8 mouse cellular contexts compared by ENCODE assay signal in genomic region chr7:27596586-27597503, GRCm38 (mm10). TPM values are rescaled to one million over a fixed set of nuclear protein-coding genes. Genes with fewer than 3 reads are reported as not detected.
DNase-seq lines count a peak whose midpoint lies in the region; ATAC-seq and TF ChIP-seq lines count a peak whose summit lies in the region.

No protein-coding gene starts in this region.

- no peaks in the 10 kb centered on the region for H3K36me3 ChIP-seq in heart, embryonic 15.5 days
- H3K36me3 ChIP-seq in limb, embryonic 12.5 days, result peaks cover 9% of the 10 kb centered on the region; the same call in 1 of the 2 replicates

- TF ChIP-seq POLR2A in cortical plate, adult 2 months (IDR thresholded peaks at IDR 0.05; ENCODE audit: extremely low read depth, insufficient read depth, low read length), result no peak

- H3K4me1 ChIP-seq in cortical plate, adult 2 months (ENCODE audit: control insufficient read depth, insufficient read depth, low read length), result peaks cover 38% of the 10 kb centered on the region
- peaks cover 84% of the 10 kb centered on the region for H3K4me1 ChIP-seq in heart, embryonic 15.5 days (replicated peaks)
- H3K4me1 ChIP-seq in limb, embryonic 12.5 days (replicated peaks), result peaks cover 37% of the 10 kb centered on the region

- H3K9ac ChIP-seq in heart, embryonic 15.5 days, result peak overlapping the region; percentile 52
- H3K9ac ChIP-seq in limb, embryonic 12.5 days (replicated peaks), result peak overlapping the region; percentile 1

- H3K4me3 ChIP-seq in cortical plate, adult 2 months (ENCODE audit: insufficient read depth, low read length), result no peak overlapping the region
- peak overlapping the region; percentile 12; the same call in 1 of the 2 replicates for H3K4me3 ChIP-seq in heart, embryonic 15.5 days
- no peak overlapping the region for H3K4me3 ChIP-seq in limb, embryonic 12.5 days (replicated peaks)

- DNase-seq in adrenal gland, postnatal 14 days, result peak; percentile 60
- DNase-seq in adrenal gland, postnatal 25 days, result no peak
- peak; percentile 31 for DNase-seq in ovary, adult 18-20 months (ENCODE audit: low spot score)
- no peak for DNase-seq in c-Kit-positive CD71-positive TER-119-positive erythroid progenitor cells, embryonic 14.5 days (ENCODE audit: low spot score)
- DNase-seq in thymus, postnatal 0 days (ENCODE audit: low spot score), result no peak

- WGBS in heart, embryonic 15.5 days, result 25% methylated on average over 10 of the region's 10 CpGs
- WGBS in limb, embryonic 12.5 days, result 56% methylated on average over 10 of the region's 10 CpGs

- peak; percentile 21 for ATAC-seq in heart, embryonic 15.5 days (replicated peaks; ENCODE audit: insufficient number of reproducible peaks, insufficient read depth, low FRiP score, low read depth)
- ATAC-seq in limb, embryonic 12.5 days (ENCODE audit: insufficient number of reproducible peaks, insufficient read depth, low FRiP score, low TSS enrichment, low read depth), result no peak

- no peaks in the 10 kb centered on the region for H3K9me3 ChIP-seq in heart, embryonic 15.5 days (replicated peaks)
- no peaks in the 10 kb centered on the region for H3K9me3 ChIP-seq in limb, embryonic 12.5 days

- H3K27me3 ChIP-seq in heart, embryonic 15.5 days, result no peaks in the 10 kb centered on the region
- H3K27me3 ChIP-seq in limb, embryonic 12.5 days, result no peaks in the 10 kb centered on the region

- H3K27ac ChIP-seq in cortical plate, adult 2 months (ENCODE audit: insufficient read depth, low read length), result peak overlapping the region; percentile 96
- peak overlapping the region; percentile 83 for H3K27ac ChIP-seq in heart, embryonic 15.5 days
- peak overlapping the region; percentile 75 for H3K27ac ChIP-seq in limb, embryonic 12.5 days

- H3K4me2 ChIP-seq in heart, embryonic 15.5 days, result peak overlapping the region; percentile 36
- no peak overlapping the region for H3K4me2 ChIP-seq in limb, embryonic 12.5 days

- TF ChIP-seq CTCF in cortical plate, adult 2 months (IDR thresholded peaks at IDR 0.05; ENCODE audit: extremely low read depth, insufficient read depth, low read length), result no peak

RNA-seq across cellular contexts. Expression of gene Akt2, which starts 5.5 kb away (rescaled TPM):
- 197 and 255 TPM in 2 replicates for total RNA-seq in adrenal gland, postnatal 14 days (2021)
- total RNA-seq in adrenal gland, postnatal 25 days (2021), result 150 and 209 TPM in 2 replicates
- polyA plus RNA-seq in cortical plate, adult 2 months (2012; rRNA removed), result 144 and 161 TPM in 2 replicates
- polyA plus RNA-seq in heart, embryonic 15.5 days (2015; fragmentation: Nextera tagmentation; extraction: Ambion mirVana), result 69.3 and 80.4 TPM in 2 replicates
- 98.8 and 104 TPM in 2 replicates for polyA plus RNA-seq in limb, embryonic 12.5 days (2016; fragmentation: Nextera tagmentation; extraction: Ambion mirVana)
- polyA plus RNA-seq in thymus, postnatal 0 days (2015; fragmentation: Nextera tagmentation; extraction: Ambion mirVana), result 73.2 and 75.3 TPM in 2 replicates

RNA-seq across cellular contexts. Expression of gene 2310022A10Rik, which starts 43.8 kb away (rescaled TPM):
- total RNA-seq in adrenal gland, postnatal 14 days (2021), result 13.6 and 14.4 TPM in 2 replicates
- 16.9 and 18.0 TPM in 2 replicates for total RNA-seq in adrenal gland, postnatal 25 days (2021)
- 32.7 and 33.8 TPM in 2 replicates for polyA plus RNA-seq in cortical plate, adult 2 months (2012; rRNA removed)
- polyA plus RNA-seq in heart, embryonic 15.5 days (2015; fragmentation: Nextera tagmentation; extraction: Ambion mirVana), result 36.9 and 39.1 TPM in 2 replicates
- polyA plus RNA-seq in limb, embryonic 12.5 days (2016; fragmentation: Nextera tagmentation; extraction: Ambion mirVana), result 34.7 and 36.0 TPM in 2 replicates
- 24.6 and 28.7 TPM in 2 replicates for polyA plus RNA-seq in thymus, postnatal 0 days (2015; fragmentation: Nextera tagmentation; extraction: Ambion mirVana)

RNA-seq across cellular contexts. Expression of gene Pld3, which starts 43.8 kb away (rescaled TPM):
- total RNA-seq in adrenal gland, postnatal 14 days (2021), result 87.2 and 100 TPM in 2 replicates
- total RNA-seq in adrenal gland, postnatal 25 days (2021), result 108 and 114 TPM in 2 replicates
- 1,185 and 1,204 TPM in 2 replicates for polyA plus RNA-seq in cortical plate, adult 2 months (2012; rRNA removed)
- 49.3 and 73.2 TPM in 2 replicates for polyA plus RNA-seq in heart, embryonic 15.5 days (2015; fragmentation: Nextera tagmentation; extraction: Ambion mirVana)
- 59.7 and 68.5 TPM in 2 replicates for polyA plus RNA-seq in limb, embryonic 12.5 days (2016; fragmentation: Nextera tagmentation; extraction: Ambion mirVana)
- polyA plus RNA-seq in thymus, postnatal 0 days (2015; fragmentation: Nextera tagmentation; extraction: Ambion mirVana), result 134 and 145 TPM in 2 replicates

RNA-seq across cellular contexts. Expression of gene Ttc9b, which starts 56.9 kb away (rescaled TPM):
- 0.26 and 0.83 TPM in 2 replicates for total RNA-seq in adrenal gland, postnatal 14 days (2021)
- total RNA-seq in adrenal gland, postnatal 25 days (2021), result not detected in 2 replicates
- polyA plus RNA-seq in cortical plate, adult 2 months (2012; rRNA removed), result 188 and 192 TPM in 2 replicates
- polyA plus RNA-seq in heart, embryonic 15.5 days (2015; fragmentation: Nextera tagmentation; extraction: Ambion mirVana), result 0.58 TPM in 1 of 2 replicates, not detected in the other
- 0.20 TPM in 1 of 2 replicates, not detected in the other for polyA plus RNA-seq in limb, embryonic 12.5 days (2016; fragmentation: Nextera tagmentation; extraction: Ambion mirVana)
- not detected in 2 replicates for polyA plus RNA-seq in thymus, postnatal 0 days (2015; fragmentation: Nextera tagmentation; extraction: Ambion mirVana)

Comparison
In these comparisons a context has a peak if more than half of its experiments do, and no peak if none do; other contexts are left out.
1. DNase-seq: peak in adrenal gland, postnatal 14 days (single experiment) and ovary, adult 18-20 months (single experiment); none in adrenal gland, postnatal 25 days (single experiment), c-Kit-positive CD71-positive TER-119-positive erythroid progenitor cells, embryonic 14.5 days (single experiment) and thymus, postnatal 0 days (single experiment).
2. Peak in every context shown above with its lines, with median percentiles within 50 percentile points of each other: H3K27ac ChIP-seq.